Mouse (Mus musculus) small intestine, adult 2 months (tissue): ENCODE data around the gene Gm28510. TPM values are rescaled to one million over a fixed set of nuclear protein-coding genes. Genes with fewer than 3 reads are reported as not detected.
"Not testable (repeated sequence)": the region's sequence is repeated elsewhere in the genome, so short reads cannot be mapped to it uniquely, and the experiment has no call there.

ENCODE experiments used
- H3K27ac ChIP-seq: fragments of 200-500 bp; 2 replicates; pipeline ENCODE4 v1.5.1; 2012; ENCODE audit warnings: low read depth, low read length, control low read depth, inconsistent platforms; ENCODE audit not compliant: insufficient read depth
- H3K27me3 ChIP-seq: fragments of 200-500 bp; 2 replicates; pipeline ENCODE4 v1.6.1; 2012; ENCODE audit warnings: mild to moderate bottlenecking, moderate library complexity, low read length, inconsistent platforms; ENCODE audit not compliant: control insufficient read depth, insufficient read depth
- H3K36me3 ChIP-seq: fragments of 200-500 bp; 2 replicates; pipeline ENCODE4 v1.6.1; 2012; ENCODE audit warnings: mild to moderate bottlenecking, low read length, control low read depth, inconsistent platforms; ENCODE audit not compliant: control insufficient read depth, insufficient read depth
- H3K4me1 ChIP-seq: fragments of 200-500 bp; 2 replicates; pipeline ENCODE4 v1.6.1; 2012; ENCODE audit warnings: low read length, inconsistent platforms, mixed read lengths; ENCODE audit not compliant: control insufficient read depth, insufficient read depth, insufficient read length
- H3K4me3 ChIP-seq: fragments of 200-500 bp; 2 replicates; pipeline ENCODE4 v1.5.1; 2012; ENCODE audit warnings: low read depth, mild to moderate bottlenecking, control low read depth, inconsistent platforms, low read length, moderate library complexity
- WGBS: fragments of 180-500 bp; shearing (Covaris S2); methylation state at CpG from one replicate; pipeline ENCODE4 v1.1.7; 2018; 5-methylcytosine and 5-hydroxymethylcytosine counted together
- polyA plus RNA-seq: library from polyadenylated mRNA; depleted of rRNA; stranded (reverse); fragments of >200 nt; gene quantifications from 2 replicates; pipeline ENCODE4 v1.2.3, GENCODE M21; 2012; rRNA removed

Gene Gm28510
- not detected in 2 replicates for polyA plus RNA-seq

DNA sequence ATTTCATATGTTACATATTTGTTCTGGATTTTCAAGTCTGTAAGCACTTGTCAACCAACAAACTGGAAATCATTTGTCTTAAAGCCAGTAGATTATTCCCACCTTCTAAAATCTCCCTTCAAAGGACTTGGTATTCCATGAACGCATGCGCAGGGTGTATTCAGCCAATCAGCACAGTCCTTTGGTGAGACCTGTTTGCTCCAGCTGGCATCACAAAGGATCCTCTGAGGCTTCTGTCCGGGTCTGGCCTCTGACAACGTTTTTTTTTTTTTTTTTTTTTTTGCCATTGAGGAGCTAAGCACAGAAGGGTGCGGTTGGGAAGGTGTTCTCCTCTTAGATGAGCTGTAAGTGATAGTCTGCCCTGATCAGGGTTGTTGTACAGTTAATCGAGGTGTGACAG is at the start of gene Gm28510:
TSS of gene Gm28510 (plus strand) at position 301 of the 400 bp plus-strand sequence.
- no CpG with 5 or more reads among the region's 6 CpGs for WGBS
- H3K36me3 ChIP-seq: not testable (repeated sequence)

More for the DNA sequence above, at the start of gene Gm28510:
- H3K27me3 ChIP-seq, H3K4me3 ChIP-seq, H3K4me1 ChIP-seq, H3K27ac ChIP-seq: not testable (repeated sequence)

Other genes starting within 250 kb of the Gm28510 start
- not detected in 2 replicates for gene Gm20834, start 88.1 kb upstream of the Gm28510 start, polyA plus RNA-seq
- not detected in 2 replicates for gene Gm20737, start 123.3 kb downstream of the Gm28510 start, polyA plus RNA-seq
- gene Gm21775, start 140.7 kb downstream of the Gm28510 start, polyA plus RNA-seq: not detected in 2 replicates
- not detected in 2 replicates for gene Gm21900, start 203.6 kb downstream of the Gm28510 start, polyA plus RNA-seq